Mouse (Mus musculus): ENCODE measurements at regions not wholly inside any gene's neighbourhood (a gene's known extent, or its start where the extent isn't known, plus 50 kb on each side); places are given as distances from the start of the nearest gene placed in this dataset.

DNA sequence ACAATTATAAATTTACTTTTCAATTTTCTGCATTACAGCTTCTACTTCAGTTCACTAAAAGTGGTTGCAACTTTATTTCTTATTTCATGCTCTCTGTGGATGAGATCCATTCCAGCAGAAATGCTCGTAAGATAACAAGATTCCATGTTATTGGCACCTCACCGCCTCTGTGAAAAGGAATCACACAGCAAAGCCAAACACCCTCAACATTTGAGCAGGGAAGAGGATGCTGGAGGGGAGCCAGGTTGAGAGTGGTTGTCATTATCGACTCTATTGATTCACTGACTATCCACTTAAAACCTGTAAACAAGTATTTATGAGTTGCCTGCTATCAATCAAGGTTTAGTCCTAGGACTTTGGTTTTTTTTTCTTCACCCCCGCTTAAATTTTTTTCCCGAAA lies 261.1 kb upstream of the Ccdc54 start:
- no peak for DNase-seq

DNA sequence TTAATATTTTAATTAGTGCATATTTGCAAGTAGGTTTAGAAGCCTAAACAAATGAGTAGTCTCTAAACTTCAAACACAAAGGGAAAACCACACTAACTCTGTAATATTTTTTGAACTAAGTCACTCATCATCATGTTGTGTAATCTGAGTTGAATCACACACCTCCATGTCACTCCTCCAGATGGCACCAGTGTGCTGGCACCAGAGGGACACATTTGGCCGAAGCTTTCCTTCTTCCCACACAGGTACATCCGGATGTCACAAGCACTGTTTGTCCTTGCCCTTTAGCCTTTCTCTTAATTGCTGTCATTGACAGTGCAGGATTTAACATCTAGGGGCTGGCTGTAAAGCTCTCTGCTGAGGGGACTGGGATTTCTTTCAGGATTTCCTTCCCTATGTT lies 256.7 kb upstream of the Ccdc54 start:
- DNase-seq = peak; percentile 16

DNA sequence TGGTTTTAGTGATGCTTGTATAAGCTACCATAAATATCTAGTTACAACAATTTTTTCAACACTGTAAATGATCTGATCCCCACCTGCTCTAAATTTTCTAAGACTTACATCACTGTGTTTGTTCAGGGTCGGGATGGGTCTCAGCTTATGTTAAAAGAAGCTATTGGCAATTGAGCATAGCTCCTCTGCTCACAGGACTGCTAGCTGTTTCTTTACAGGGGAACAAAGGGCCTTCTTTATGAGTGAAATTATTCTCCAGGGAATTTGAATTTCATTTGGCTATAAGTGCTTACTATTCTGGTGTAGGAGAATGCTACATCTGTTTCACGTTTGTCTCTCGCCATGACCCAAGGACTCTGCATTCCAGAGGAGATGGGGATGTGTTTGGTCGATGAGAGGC lies 255.6 kb upstream of the Ccdc54 start:
- no peak for DNase-seq

DNA sequence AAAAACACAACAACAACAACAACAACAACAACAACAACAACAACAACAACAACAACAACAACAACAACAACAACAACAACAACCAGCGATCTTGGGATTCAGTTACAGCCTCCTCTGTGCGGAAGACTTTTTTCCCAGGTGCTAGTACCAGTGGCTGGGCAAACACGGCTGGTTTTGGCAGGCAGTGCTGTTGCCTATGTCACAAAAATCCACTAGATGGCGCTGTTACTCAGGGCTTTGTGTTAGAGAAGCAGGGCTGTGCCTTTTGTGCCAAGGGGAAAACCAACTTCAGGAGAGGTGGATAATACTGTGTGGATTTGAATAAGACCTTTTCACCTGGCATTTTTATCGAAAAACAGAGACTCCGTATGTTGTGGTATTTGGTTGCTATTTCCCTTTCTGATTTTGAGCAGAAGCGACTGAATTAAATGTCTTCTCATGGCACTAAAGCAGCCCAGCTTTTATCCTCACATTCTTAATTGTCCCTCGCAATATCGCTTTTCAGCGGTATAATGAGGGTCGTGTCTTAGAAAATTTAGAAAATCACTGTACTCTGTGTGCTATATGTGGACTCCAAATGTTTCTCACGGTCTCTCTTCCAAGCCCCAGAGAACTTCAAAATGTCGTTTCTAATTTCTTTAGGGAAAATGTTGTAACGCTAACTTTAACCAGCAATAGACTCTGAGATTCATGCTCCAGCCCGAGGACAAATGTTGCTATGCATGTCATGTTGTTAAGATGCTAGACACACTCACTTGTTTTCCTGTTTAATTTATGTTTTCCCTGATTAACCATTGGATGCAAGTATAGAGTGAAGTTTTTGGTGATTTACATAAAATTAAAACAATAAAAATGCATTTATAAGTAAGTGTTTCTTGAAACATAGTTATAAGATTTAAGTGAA lies 251.0 kb upstream of the Ccdc54 start:
- peak; percentile 77 for DNase-seq

DNA sequence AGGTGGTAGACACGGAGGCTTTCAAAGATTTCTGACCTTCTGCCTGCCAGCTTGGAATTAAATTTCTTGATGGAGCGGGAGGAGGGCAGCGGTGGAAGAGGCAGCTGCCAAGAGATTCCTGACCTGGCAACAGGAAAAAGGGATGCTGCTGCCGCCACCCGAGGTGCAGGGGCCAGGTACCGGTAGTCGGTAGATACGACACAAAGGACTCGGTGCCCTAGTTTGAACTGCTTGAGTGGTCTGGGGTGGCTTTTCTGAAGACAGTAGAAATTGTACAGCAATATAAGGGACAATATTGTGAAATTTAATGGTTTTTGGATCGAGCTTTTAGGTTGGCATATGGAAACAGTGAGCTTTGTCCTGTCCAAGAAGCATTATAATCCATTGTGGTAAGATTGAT lies 250.3 kb upstream of the Ccdc54 start:
- no peak for DNase-seq

DNA sequence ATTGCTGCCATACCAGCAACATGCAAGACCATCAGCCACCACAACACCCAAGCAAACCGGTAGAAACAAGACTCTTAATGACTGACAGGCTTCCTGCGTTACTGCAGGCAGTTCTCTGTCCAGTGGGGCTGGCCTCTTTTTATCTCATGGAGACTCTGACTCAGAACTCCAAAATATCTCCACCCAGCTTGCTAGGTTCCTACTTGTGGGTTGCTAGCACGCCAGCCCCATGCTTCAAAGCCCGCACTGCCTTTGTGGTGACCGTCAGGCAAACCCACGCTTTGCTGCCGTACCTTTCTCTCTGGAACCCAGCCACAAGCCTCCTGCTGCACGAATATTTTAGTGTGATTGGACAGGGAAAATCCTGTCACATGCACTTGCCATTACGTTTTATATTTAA lies 248.7 kb upstream of the Ccdc54 start:
- DNase-seq = no peak

DNA sequence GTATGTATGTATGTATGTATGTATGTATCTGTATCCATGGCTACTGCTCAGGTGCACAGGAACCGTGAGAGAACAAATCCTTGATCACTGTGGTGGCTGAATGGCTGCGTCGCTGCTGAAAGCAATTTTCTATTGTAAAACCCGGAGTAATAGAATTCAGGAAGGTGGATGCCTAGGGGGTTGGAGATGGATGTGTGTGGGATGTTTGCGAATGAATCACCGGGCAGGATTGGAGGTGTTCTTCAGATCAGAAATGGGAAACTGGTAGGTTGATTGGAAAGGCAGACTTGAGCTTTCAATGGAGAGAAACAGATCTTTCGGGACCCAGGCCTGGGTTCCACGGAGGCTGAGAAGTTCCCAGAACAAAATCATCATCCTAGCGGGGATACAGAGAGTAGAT lies 246.5 kb upstream of the Ccdc54 start:
- no peak for DNase-seq

DNA sequence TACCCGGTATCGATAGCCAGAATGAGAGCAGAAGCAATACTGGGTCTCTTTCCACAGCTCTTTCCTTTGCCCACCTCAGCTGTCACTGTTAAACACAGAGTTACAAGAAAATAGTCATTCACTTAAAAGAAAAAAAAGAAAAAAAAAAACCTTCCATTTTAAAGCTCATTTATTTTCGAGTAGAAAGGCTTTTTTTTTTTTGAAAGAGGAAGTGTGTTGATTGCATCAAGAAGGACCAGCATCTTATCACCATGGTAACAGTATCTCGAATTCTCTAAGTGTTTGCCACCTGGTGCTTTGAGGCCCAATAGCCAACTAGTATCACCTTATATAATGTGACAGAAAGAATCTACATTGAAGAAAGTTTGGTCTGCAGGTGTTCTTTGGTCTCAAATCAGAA lies 245.5 kb upstream of the Ccdc54 start:
- no peak for DNase-seq

DNA sequence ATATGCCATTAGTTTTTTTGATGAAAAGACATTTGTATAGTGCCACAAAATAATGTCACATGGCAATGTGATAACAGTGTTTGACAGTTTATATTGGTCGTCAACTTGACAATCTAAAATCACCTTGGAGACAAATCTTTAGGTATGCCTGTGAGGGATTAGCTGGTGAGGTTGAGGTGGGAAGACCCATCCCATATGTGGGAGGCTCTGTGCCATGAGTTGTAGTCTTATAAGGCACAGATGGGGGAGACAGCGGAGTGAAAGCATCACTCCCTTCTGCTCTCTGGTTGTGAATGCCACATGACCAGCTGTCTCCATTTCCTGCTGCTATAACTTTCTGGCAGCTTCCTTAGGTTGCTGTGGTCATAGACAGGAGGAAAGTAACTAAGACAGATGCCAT lies 242.4 kb upstream of the Ccdc54 start:
- no peak for DNase-seq

DNA sequence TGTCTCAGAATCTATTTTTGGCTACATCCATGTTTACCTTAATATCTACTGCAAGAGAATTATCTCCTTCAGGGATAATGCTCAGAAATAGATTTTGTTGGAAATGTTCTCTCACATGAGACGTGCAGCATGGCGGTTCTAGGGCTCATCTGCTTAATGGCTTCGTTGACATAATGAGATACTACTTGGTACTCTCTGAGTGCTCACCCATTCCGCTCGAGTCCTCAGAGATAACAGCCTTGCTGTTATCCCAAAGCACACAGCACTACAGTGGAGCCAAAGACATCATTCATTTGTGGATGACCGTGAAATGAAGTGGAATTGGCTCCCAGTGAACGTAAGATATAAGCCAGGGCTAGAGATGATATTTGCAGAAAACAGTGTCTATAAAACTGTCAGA lies 231.4 kb upstream of the Ccdc54 start:
- no peak for DNase-seq

DNA sequence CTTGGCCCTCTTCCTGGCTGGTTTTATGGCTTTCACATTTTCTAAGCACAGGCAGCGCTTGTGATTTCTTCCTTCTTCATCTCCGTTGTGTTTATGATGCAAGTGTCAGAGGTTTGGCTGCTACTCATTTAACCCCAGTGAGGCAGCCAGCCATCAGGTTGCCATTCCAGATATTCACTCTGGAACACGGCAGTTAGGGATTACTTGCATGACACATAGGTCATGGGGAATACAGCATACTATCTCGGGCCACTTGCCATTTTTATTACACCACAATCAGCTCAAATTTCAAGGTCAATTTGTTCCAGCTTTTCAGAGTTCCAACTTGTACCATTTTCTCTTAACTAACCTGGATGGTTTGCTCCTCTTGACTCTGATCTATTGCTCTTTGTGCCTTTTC lies 223.7 kb upstream of the Ccdc54 start:
- DNase-seq = peak; percentile 24

DNA sequence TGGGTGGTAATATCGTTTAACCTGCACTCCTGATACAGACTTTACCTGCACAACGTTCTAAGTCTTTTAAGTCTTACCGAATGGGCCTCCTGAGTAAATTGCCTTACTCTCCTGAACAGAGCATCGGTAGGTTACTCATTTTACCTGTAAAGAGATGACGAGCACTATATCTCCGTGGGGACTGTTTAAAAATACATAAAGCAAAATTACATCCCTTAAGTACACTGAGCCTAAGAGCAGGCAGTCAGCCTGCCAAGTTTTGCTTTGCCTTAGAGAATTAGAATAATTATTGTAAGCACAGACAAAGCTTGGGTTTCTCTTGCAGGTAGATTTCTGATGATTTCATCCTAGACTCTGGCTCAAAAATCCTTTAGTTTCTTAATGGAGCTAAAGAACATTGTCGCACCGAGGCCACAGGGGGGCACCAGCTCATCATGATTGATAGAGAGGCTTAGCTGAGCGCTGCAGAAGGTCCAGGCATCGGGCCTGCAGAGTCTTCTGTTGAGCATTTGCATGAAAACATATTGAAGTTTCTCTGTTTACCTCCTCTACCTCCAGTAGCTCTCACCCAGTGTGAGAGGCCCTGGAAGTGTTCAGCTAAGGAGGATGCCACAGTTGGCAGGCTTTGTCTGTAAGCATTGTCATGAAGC lies 208.3 kb upstream of the Ccdc54 start:
- peak; percentile 74 for DNase-seq

DNA sequence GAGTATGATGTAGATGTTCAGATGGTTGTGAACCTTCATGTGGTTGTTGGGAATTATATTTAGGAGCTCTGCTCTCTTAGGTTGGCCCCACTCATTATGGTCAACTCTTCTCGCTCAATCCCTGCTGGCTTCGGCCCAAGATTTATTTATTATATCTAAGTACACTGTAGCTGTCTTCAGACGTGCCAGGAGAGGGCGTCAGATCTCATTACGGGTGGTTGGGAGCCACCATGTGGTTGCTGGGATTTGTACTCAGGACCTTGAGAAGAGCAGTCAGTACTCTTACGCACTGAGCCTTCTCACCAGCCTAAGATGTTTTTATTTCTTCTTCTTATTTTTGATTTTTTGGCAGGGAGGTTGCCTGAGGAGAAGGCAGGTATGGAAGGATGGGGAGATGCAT lies 207.1 kb upstream of the Ccdc54 start:
- DNase-seq = no peak

DNA sequence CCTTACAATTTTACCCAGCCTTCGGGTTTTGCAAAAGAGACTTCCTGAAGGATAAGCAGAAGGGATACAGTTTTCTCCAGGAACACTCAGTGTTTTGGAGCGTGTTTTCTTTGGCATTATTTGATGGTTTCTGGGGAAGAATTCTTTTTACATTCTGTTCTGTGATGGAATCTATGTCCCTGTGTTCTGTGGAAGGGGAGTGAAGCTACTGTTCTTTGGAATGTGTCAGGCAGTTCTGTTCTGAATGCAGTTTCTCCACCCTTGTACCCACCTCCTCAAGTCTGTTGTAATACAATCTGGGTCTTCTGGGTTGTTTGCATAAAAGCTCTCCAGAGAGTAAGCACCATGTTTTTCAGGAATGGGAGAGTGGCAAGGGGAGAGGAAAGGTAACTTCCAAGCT lies 202.0 kb upstream of the Ccdc54 start:
- DNase-seq = no peak

DNA sequence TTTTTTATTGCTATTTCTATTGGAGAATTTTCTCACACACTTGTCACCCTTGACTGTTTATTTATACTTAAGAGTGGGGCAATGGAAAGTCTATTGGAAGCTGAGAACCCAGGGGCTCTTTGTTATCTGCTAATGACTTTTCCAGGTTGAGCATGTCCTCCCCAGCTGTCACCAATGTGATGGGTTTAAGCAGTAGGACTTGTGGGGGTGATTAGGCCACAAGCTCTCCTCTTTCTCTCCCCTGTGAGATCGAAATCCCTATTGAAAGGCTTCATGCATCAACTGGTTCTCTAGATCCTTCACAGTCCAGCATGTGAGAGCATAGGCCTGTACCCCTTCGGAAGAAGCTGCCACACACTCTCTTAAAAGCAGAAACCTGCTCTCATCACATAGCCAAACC lies 201.6 kb upstream of the Ccdc54 start:
- no peak for DNase-seq

DNA sequence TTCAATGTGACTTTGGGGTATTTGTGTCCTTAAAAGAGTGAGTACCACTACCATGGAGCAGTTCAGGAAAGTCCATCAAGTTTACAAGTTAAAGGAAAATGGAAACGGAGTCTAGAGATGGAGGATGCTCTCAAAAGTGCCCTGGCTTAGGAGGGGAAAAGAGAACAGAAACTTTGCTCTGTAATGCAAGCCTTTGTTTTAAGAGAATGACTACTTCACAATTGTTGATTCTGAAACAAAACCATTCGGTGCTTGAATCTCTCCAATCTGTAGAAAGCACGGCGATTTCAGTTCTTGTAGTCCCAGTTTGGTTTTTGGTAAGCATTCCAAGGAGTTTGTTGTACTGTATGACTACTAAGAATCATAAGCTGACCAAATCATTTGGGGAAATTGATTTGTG lies 197.7 kb upstream of the Ccdc54 start:
- DNase-seq = no peak

DNA sequence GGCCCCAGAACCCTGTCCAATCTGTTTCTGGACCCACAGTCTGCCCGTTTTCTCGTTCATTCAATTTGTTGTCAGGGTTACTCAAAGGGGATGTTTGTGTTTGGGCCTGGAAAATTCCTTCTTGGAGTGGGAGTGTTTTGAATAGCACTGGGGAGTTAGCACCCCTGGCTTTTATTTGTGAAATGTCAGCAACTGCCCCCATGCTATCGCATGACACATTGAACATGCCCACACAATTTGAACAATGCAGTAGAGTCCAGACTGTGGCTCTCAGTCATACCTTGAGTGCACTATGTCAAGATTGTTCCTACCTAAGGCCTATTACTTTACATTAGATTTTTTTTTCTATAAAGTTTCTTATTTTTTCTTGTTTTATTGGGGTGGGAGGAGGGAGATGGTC lies 195.2 kb upstream of the Ccdc54 start:
- DNase-seq = no peak

DNA sequence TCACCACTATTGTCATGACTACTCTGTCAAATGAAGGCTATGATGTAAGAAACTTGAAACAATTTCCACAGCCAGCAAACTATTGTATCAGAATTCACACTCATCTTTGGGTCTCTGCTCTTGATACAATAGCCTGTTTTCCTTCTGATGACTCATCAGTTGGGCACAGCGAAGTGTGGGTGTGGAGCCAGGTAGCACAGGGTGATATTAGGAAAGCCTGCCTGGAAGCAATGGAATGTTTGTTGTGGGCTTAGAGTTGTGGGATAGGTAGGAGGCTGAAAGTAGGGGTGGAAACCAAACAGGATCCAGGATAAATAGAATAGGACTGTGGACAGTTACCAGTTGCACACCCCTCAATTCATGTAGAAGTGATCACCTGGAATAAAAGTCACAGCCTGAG lies 194.4 kb upstream of the Ccdc54 start:
- no peak for DNase-seq

DNA sequence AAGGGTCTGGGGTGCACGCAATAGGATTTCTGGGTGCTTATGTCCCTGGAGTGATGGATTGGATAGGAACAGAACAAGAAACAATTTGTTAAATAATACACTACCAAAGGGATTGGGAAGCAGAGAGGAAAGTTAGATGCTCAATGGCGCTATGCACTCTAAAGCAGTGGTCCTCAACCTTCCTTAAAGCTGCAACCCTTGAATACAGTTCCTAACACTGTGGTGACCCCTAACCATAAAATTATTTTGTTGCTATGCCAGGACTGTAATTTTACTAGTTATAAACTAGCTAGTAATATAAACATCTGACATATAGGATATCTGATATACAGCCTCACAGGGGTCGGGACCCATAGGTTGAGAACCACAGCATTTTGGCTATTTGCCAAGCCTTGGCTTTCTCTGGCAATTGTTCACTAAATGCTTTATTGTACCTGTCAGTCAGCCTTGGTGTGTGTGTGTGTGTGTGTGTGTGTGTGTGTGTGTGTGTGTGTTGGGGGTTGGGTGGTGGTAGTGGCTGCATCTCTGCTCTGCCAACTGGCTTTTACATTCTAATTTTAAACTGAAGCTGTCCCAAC lies 193.8 kb upstream of the Ccdc54 start:
- DNase-seq = no peak

DNA sequence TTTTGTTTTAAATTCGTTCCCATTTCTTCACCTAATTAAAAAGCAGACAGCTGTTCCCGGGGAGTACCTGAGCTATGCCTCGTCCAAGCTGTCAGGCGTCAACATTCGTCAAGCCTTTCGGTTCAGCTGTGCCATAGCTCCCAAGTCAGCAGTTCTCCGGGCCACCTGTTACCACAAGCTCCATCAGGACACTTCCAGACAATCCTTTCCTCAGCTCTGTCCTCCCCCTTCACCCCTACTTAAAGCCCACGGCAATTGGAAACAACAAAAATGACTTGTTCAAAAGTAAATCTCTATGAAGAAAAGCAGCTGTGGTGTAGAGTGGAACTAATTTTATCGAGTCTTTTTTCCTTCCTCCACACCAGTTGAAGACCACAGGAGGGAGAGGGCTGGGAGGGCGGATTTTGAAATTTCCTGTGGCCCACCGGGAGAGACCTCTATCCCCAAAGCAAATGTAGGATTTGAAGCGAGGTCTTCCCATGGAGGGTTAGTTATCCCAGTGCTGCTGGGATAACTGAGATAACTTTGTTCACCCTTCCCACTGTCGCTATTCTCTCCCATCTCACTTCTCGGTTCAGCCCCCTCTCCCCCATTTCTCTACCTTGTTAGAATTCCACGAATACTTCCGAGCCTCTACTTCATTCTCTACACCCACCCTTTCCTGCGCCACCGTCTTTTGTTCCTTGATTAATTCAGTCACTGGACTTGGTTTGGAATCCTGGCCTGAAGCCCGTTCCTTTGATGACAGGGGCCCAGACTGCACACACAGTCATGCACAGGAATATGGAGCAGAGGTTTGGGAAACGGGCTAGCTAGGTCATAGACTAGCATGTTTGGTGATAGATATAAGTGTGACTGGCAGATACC lies 193.1 kb upstream of the Ccdc54 start:
- DNase-seq = peak; percentile 9

DNA sequence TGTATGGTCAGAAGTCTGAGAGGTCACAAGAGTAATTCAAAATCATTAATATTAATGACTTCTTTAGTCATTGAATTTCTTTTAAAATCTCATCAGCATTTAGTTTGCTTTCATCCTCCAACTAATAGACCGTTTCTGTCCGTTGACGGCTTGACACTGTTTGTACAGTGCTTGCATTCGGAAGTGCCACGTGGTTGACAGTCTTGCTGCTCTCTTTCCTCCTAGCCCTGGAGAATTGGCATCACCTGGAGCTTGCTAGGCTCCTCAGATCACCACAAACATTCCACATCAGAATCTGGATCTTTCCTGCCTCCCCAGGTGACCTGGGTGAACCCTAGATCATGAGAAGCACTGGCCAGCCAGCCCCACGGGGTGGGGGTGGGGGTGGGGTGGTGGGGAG lies 192.3 kb upstream of the Ccdc54 start:
- no peak for DNase-seq

DNA sequence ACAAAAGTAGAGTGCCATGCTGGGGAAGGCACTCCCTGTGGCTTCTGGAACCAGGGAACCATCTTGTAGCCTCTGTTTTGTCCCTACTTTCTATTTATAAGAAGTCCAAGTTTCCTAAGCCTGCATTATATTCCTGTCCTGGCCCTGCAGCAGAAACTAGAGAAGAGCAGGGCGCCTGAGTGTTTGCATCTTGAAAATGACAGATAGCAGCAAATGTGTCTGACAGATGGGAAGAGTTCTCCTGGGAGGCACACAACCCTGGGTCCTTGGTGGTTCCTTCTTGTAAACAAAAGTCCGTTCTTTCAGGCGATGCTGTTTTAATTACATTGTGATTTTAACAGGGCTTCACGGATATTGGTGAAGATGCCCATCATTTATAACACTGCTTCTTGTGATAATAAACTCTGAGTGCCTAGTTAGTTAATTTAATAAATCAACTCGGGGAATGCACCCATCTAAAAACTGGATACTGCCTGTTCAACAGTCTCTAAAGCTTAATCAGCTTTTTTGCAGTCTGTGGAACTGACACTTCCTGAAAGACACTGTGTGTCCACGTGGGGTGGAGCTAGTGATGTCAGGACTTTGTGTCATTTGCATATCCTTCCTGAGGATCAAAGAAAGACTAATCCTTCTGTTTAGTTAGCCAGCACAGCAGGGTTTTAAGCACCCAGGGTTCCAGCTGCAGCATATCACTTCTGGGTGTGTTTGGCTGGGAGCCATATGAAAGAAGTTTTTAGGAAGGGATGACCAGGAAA lies 188.3 kb upstream of the Ccdc54 start:
- no peak for DNase-seq

All from adrenal gland, postnatal 14 days (tissue).